Mouse (Mus musculus) layer of hippocampus, postnatal 14 days (tissue): ENCODE measurements around the gene Pde6h. TPM values are rescaled to one million over a fixed set of nuclear protein-coding genes. Genes with fewer than 3 reads are reported as not detected.

Experiments
- DNase-seq, 2 experiments: peaks; one replicate each; pipeline ENCODE4 v3.0.0; 2021 to 2022; ENCODE audit warnings: low spot score in 2 of 2, mixed read lengths in 1 of 2
- total RNA-seq, 2 experiments: library from RNA; stranded (reverse); gene quantifications; 2 replicates each; pipeline ENCODE4 v1.2.3; 2021

Pde6h gene
- total RNA-seq, 2 experiments from 2014 or later = 1.2 to 1.8 TPM

DNA sequence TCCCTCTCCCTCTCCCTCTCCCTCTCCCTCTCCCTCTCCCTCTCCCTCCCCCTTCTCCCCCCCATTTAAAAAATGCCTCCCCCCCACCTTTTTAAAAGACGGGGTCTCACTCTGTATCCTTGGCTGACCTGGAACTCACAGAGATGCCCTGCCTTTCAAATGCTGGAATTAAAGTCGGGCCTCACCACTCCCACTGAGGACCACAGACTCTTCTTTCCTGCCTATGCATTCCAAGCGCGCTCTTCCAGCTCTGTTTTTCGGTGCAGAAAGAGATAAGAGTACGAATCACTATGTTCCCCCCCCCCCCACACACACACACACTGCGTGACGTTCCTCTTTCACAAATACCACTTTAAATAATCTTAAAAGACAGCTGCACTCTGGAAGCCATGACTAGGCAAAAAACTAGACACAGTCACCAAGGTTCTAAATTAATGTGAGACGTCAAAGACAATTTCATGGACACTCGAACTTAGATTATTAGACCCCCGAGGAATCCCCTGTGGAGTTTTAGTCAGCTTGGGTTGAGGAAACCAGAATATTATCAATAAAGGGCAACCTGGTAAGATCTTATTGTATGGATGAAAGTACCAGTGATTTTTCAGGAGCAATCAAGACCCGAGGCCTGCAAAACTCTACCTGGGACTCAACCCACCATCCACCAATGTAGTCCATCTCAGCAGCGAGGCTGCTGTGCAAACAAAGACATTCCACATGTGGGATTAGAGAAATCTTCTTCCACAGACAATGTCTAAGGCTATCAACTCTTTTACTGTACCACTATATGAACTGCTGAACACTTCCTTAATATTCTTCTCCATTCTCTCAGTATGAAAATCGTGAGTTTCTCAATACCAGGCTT lies 15.9 kb downstream of the Pde6h start:
- no peak for DNase-seq

GRCm38 (mm10) chr6:136940188-136940960 lies 16.7 kb downstream of the Pde6h start:
- no peak for DNase-seq

DNA sequence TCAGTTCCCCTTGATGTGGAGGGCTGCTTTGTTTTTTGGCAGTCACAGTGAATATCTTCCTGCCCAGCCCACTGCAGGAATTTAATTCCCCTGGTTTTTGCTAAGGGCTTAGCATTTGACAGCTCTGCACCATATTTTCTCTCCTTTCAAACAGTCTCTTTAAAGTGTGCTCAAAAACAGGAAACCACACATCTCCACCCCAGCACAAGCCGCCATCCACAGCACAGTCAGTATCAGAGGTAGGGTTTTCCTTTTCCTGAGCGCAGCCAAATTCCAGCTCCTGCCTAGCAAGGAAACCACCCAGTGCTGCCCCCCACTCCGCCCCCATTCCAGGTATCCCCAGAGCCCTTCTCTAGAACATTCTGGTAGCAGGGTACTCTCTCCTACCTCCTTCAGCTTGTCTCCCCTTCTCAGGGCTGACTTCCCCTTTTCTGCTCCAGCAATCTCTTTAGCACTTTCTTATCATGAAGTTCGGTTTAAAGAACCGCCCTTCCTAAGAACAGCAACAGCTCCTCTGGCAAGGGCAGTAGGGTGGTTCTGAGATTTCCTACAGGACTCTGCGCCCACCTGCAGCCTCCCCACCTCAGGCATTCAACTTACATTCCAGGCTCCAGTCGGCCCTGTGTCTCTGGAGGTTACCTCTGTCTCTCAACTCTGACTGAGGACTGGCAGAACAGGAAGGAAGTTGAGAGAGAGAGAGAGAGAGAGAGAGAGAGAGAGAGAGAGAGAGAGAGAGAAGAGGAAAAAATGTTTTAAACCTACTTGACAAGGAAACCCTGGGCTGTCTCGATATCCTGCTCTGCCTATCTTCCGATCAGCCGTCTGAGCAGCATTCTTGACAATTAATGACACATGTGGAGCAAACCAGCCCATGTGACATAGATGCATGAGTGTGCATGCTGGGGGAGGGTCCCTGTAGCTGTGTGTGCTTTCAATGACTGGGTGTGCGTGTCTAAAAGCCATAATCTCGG lies 17.7 kb downstream of the Pde6h start, which contains the start of gene Arhgdib:
Gene Arhgdib, minus strand, starts transcription at position 849 of the 971 bp plus-strand sequence.
- DNase-seq = no peak

- DNase-seq = no peak
Measured at GRCm38 (mm10) chr6:136942280-136942679, 18.6 kb downstream of the Pde6h start.

DNA sequence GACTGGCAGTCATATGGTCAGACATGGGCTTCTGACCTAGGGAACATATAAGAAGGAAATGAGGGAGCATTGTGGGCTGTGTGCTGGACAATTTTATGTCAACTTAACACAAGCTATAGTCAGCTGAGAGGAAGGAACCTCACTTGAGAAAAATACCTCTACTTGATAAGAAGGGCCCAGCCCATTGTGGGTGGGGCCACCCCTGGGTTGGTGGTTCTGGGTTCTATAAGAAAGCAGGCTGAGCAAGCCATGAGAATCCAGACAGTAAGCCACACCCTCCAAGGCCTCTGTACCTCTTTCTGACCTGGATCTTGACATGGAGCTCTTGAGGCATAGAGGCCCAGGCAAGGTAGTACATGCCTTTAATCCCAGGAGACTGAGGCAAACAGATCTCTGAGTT lies 19.8 kb downstream of the Pde6h start:
- no peak for DNase-seq

- no peak for DNase-seq
Measured at GRCm38 (mm10) chr6:136944511-136944910, 20.9 kb downstream of the Pde6h start.

DNA sequence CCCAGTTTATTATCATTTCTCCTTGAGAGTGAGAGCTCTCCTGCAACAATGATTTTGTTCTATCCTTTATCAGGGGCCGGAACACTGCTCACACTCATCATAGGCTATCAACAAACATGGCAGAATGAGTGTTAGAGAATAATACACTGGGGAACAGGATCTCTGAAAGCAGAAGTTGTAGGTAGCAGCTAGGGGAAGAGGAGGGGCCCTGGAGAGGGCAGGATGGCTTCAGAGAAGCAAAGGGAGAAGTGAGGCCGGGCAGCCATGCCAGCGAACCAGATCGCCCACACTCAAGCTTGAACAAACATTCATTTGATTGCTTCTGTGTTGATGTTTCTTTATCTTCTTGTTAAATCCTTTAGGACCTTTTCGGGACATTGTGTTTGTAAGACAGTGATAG lies 22.6 kb downstream of the Pde6h start:
- no peak for DNase-seq

- no peak for DNase-seq
Measured at GRCm38 (mm10) chr6:136946943-136947342, 23.3 kb downstream of the Pde6h start.

DNA sequence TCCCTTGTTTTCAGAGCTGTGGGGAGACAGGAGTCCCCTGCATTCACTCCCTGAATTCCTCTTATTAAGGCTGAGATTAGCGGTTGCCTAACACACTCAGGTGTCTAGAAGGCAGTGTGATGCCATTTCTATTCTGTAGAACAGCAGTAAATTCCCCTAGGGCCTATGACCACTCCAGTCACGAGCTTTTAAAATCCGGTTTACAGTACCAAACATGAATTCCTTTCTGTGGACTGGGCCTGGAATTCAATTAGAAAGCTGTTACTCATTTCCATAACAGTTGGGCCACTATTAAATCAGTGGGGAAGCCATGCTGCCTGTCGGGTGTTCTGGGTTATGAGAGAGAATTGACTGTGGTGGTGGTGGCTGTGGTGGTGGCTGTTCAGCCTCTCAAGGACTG lies 24.1 kb downstream of the Pde6h start:
- DNase-seq = no peak

DNA sequence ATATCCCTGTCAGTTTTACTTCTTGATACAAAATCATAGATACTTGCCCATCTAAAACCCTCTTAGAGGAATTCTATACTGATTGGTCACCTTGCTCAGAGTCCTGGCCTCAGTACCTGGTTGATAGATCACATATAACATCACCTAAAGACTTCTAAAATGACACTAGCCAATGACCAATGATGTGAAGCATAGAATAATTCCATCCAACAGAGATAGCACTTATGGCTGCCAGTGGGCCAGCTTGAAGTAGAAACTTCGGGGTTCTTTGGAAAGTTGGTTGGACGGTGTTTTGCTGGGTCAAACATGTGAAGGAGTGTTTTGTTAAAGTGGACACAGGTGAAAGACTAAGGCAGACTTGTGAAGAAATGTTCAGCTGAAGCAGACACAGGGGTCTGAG lies 26.5 kb downstream of the Pde6h start:
- no peak for DNase-seq

DNA sequence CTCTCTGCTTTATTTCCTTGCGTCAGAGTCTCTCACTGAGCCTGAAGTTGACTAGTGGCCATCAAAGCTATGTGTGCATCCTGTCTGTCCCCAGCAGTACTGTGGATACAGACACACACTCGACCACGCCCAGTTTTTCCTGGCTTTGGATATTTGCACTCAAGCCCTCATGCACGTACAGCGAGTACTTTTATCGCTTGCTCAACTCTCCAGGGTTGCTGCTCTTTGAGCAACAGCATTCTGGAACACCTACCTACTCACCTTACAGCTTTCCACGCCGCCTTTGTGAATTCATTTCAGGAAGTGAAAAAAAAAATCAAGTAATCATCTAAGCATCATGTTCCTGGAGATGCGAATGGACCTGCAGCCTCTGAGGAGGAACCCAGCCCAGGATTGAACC lies 29.3 kb downstream of the Pde6h start:
- no peak for DNase-seq

GRCm38 (mm10) chr6:136954192-136954591 lies 30.6 kb downstream of the Pde6h start:
- DNase-seq = no peak

- DNase-seq = no peak
Measured at GRCm38 (mm10) chr6:136954715-136955114, 31.1 kb downstream of the Pde6h start.

DNA sequence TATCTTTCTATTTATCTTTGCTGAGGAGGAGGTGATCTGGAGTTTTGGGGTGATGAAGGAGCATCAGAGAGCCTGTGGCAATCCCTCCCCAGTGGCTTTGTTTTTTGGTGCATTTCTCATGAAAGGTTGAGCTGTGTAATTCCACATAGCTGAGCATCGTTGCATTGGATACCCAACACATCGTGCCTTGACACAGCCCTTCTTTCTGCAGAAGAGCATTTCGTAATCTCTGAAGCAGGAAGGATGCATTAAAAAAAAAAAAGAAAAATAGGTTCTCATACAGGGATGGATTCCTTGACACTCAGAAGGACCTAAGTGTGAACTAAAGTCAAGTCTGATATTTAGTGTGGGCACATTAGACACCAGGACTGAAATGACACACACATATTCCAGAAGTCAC lies 31.6 kb downstream of the Pde6h start:
- no peak for DNase-seq

DNA sequence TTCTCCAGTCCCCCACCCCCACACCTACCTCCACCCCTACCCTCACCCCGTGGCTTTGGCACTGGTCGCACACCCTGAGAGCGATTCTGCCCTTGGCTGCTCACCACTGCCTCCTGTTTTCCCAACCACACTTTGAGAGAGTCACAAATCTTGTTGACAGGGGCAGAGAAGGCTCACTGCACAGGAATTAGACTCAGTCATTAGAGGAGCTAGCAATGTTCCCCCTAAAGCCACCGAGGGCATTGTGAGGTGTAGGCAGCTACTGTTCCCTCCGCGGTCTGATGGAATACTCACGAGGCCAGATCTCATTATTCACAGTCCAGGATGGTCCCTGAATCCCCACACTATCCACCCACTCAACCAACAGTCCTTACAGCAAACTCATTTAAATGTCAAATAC lies 33.4 kb downstream of the Pde6h start:
- DNase-seq = no peak

GRCm38 (mm10) chr6:136959131-136959530 lies 35.5 kb downstream of the Pde6h start:
- no peak for DNase-seq

DNA sequence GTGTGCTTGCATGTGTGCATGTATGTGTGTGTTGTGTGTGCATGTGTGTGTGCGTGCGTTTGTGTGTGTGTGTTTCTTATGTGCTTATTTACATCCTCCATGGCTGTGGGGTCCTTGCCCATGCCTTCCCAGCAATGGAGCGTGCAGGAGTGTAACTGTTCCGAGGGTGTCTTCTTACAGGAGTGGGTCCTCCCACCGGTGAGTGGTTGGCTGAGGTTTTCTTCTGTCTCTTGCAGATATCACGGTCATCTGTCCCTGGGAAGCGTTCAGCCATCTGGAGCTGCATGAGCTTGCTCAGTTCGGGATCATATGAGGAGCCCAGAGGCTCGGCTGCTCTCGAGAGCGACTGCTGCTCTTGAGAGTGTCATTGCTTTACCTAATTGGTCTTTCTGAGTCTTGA lies 39.3 kb downstream of the Pde6h start:
- no peak for DNase-seq

DNA sequence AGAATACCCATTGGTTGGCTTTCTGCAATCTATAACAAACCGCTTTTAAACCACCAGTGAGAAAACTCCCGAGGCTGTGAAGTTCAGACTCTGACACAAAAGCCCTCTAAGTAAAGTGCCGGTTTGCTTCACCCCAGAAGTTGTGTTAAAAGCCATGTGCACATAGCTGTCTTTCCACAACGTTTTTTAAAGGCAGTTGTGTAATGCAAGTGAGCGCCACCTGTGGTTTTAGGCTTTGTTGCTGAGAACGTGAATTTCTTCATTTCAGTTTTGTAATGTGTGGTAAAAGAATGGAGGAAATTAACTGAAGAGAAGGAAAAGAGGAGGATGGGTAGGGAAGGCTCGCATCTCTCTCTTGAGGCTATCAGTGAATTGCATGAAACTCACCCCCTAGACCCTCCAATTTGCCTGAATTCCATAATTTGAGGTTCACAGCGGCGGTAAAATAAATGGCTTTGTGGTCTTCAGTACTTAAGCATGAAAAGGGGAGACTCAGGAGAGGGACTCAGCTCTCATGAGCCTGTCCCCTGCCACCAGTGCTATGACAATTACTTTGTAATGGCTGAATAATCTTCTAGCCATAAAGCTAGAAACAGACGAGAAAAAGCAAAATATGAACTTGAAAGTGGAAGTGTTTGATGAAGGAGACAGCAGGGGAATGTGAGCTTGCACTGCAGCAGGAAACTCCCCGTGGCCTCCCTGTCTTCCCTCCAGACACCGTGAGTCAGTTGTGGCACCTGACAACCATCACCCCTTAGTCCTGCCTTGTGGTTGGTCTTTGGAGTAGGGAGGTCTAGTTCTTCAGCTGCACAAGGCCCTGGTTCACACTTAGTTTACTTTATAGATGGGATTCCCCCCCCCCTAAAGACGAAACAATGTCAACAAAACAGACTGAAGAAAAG lies 41.2 kb downstream of the Pde6h start:
- DNase-seq = no peak

DNA sequence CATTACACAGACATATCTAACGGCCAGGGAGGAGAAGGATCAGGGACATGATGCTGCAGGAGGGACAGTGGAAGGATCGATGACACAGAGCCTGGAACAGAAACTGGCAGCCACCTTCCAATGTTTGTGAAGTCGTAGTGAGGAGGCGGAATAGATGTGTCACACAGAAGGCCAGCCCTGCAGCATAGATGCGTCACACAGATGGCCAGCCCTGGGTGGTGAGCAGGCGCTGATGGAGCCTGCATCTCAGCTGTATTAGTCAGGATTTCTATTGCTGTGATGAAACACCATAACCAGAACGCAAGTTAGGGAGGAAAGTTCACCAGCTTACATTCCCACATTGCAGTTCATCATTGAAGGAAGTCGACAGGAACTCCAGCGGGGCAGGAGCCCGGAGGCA lies 42.3 kb downstream of the Pde6h start:
- DNase-seq = no peak

DNA sequence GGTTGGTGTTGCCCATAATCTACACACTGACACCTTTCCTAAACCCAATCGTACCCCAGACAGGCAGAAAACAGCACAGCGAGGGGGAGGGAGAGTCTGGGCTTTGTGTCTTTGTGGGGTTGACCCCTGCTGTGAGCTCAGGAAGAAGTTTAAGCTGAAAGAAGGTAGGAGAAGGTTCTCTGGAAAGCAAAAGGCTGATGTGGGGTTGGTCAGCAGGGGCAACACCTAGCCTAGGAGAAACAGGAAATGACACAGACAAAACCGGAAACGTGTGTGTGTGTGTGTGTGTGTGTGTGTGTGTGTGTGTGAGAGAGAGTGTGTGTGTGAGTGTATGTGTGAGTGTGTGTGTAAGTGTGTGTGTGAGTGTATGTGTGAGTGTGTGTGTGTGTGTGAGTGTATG lies 43.8 kb downstream of the Pde6h start:
- DNase-seq = no peak
